Mouse (Mus musculus): ENCODE measurements around the gene Fbxl16. TPM values are rescaled to one million over a fixed set of nuclear protein-coding genes. Genes with fewer than 3 reads are reported as not detected.

Fbxl16 gene
- polyA plus RNA-seq, 1 experiment from 2014 or later = 43.5 TPM

DNA sequence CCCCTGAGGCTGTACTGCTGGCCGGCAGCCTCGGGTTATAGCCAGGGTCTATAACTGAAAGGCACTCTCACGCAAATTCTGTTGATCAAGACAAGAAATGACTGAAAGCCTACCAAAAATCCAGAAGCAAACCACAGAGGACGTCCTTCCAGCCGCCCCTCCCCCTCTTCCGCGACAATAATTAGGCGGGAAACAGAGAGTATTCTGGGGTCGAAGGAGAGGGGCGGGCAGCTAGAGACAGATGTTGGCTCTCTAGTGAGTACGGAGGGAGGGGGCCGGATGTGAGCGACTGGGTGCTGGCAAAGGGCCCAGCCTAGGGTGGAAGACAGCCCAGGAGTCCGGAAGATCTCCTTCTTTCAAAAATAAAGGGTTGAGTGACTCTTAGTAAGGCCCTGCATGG lies 16.3 kb upstream of the Fbxl16 start, which contains the start of gene Fam173a:
Gene Fam173a, minus strand, starts transcription at position 287 of the 400 bp plus-strand sequence.
- H3K9me3 ChIP-seq (ENCODE audit: control insufficient read depth, low read length) = no peaks in the 10 kb centered on the region
- H3K27ac ChIP-seq (ENCODE audit: low read length) = peak within 1 kb of the TSS; percentile 95
- H3K36me3 ChIP-seq (ENCODE audit: control insufficient read depth, insufficient read depth) = no peaks in the 10 kb centered on the region
- H3K4me1 ChIP-seq (replicated peaks; ENCODE audit: control insufficient read depth, insufficient read depth, low read length) = peaks cover 49% of the 10 kb centered on the region
- peak within 1 kb of the TSS; percentile 80 for H3K4me3 ChIP-seq (replicated peaks; ENCODE audit: low read length)
- ATAC-seq = peak; percentile 60
- WGBS = 0% methylated on average over 14 of the region's 14 CpGs
- peak within 1 kb of the TSS; percentile 73 for H3K4me2 ChIP-seq (ENCODE audit: low read length)
- H3K27me3 ChIP-seq (replicated peaks; ENCODE audit: control insufficient read depth, insufficient read depth, low read length) = no peaks in the 10 kb centered on the region; the same call in 1 of the 2 replicates
- peak within 1 kb of the TSS; percentile 87 for H3K9ac ChIP-seq (replicated peaks; ENCODE audit: low read depth, low read length)

DNA sequence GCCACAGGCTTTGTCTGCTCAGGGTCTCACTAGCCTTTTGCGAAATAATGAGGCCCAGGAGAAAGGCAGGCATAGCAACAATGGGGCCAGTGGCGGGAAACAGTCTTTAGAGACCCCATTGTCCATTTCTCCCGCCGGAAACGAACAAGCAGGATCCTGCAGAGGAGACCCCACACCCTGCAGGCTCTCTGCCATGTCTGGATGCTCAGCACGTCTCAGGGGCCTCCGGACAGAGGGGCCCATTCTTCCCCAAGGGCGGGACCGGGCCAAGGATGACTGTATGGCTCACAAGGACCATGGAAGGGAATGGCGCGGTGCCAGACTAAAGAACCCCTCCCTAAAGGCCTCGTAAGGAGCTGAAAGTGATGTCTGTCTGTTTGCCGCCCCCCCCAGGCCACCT lies 14.7 kb upstream of the Fbxl16 start:
- 9% methylated on average over 13 of the region's 13 CpGs for WGBS
- H3K9me3 ChIP-seq (ENCODE audit: control insufficient read depth, low read length) = no peaks in the 10 kb centered on the region
- H3K4me3 ChIP-seq (replicated peaks; ENCODE audit: low read length) = no peak overlapping the region
- H3K27ac ChIP-seq (ENCODE audit: low read length) = no peak overlapping the region
- H3K27me3 ChIP-seq (replicated peaks; ENCODE audit: control insufficient read depth, insufficient read depth, low read length) = no peaks in the 10 kb centered on the region; the same call in 1 of the 2 replicates
- no peak overlapping the region; the same call in 1 of the 2 replicates for H3K4me2 ChIP-seq (ENCODE audit: low read length)
- H3K9ac ChIP-seq (replicated peaks; ENCODE audit: low read depth, low read length) = no peak overlapping the region
- peaks cover 49% of the 10 kb centered on the region for H3K4me1 ChIP-seq (replicated peaks; ENCODE audit: control insufficient read depth, insufficient read depth, low read length)
- no peak for ATAC-seq
- no peaks in the 10 kb centered on the region for H3K36me3 ChIP-seq (ENCODE audit: control insufficient read depth, insufficient read depth)

DNA sequence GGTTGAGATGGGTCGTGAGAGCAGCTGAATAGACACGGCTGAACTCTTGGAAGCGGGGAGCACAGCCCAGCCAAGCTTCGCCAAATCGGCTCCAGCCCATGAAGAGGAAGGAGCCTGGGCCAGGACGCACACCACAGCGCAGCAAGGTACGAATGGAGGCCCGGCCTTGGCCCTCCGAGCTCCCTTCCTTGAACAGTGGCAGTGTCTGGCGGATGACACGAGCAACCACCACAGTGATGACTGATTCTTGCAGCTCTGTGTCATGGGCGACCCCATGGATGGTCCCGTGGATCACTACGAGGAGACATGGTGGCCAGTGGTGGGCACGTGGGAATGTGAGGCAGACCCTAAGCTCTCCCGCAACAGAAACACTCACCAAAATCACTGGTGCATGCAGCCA lies 13.9 kb upstream of the Fbxl16 start:
- WGBS = 46% methylated on average over 17 of the region's 17 CpGs
- no peak overlapping the region for H3K9ac ChIP-seq (replicated peaks; ENCODE audit: low read depth, low read length)

DNA sequence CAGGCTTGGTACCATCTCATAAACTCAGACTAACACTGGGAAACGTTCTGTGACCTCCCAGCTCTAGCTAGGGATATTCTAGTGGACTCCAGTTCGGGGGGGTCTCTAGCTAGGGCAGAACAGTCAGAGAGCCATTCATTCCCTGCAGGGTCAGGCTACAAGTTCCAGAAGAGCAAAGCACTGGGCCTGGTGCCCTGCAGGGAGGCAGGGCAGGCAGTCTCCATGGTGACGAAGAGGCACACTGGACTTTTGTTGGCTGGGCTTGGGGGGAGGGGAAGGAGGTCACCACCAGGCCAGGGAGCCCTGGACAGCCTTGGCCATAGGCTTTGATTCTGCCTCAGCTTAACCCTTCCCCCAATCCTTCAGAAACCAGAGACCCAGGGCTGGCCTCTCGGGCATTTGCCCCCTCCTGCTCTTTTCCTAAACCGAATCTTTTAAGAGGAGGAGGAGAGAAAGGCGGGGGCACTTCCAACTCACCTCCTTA lies 13.2 kb upstream of the Fbxl16 start, which contains the start of gene AC134908.4:
Gene AC134908.4, minus strand, starts transcription at position 51 of the 484 bp plus-strand sequence.
- peak within 1 kb of the TSS; percentile 19; the same call in 1 of the 2 replicates for H3K27ac ChIP-seq (ENCODE audit: low read length)
- peak within 1 kb of the TSS; percentile 59 for H3K9ac ChIP-seq (replicated peaks; ENCODE audit: low read depth, low read length)
- H3K4me3 ChIP-seq (replicated peaks; ENCODE audit: low read length) = peak within 1 kb of the TSS; percentile 55
- ATAC-seq = no peak
- no peaks in the 10 kb centered on the region for H3K9me3 ChIP-seq (ENCODE audit: control insufficient read depth, low read length)
- H3K27me3 ChIP-seq (replicated peaks; ENCODE audit: control insufficient read depth, insufficient read depth, low read length) = no peaks in the 10 kb centered on the region; the same call in 1 of the 2 replicates
- WGBS = 13% methylated on average over 6 of the region's 6 CpGs
- H3K36me3 ChIP-seq (ENCODE audit: control insufficient read depth, insufficient read depth) = no peaks in the 10 kb centered on the region
- H3K4me2 ChIP-seq (ENCODE audit: low read length) = peak within 1 kb of the TSS; percentile 74
- peaks cover 46% of the 10 kb centered on the region for H3K4me1 ChIP-seq (replicated peaks; ENCODE audit: control insufficient read depth, insufficient read depth, low read length)

More for the DNA sequence above, 13.9 kb upstream of the Fbxl16 start:
- Histone ChIP-seq H3K4me3 (replicated peaks; ENCODE audit: low read length) (no peak overlapping the region), H3K4me2 (ENCODE audit: low read length) (peak overlapping the region; percentile 74), H3K27ac (ENCODE audit: low read length) (peak overlapping the region; percentile 19; the same call in 1 of the 2 replicates), H3K36me3 (ENCODE audit: control insufficient read depth, insufficient read depth) (no peaks in the 10 kb centered on the region), H3K9me3 (ENCODE audit: control insufficient read depth, low read length) (no peaks in the 10 kb centered on the region), H3K27me3 (replicated peaks; ENCODE audit: control insufficient read depth, insufficient read depth, low read length) (no peaks in the 10 kb centered on the region; the same call in 1 of the 2 replicates), H3K4me1 (replicated peaks; ENCODE audit: control insufficient read depth, insufficient read depth, low read length) (peaks cover 49% of the 10 kb centered on the region)
- ATAC-seq = no peak

- Histone ChIP-seq H3K4me3 (replicated peaks; ENCODE audit: low read length) (peak overlapping the region; percentile 55), H3K9me3 (ENCODE audit: control insufficient read depth, low read length) (no peaks in the 10 kb centered on the region), H3K36me3 (ENCODE audit: control insufficient read depth, insufficient read depth) (no peaks in the 10 kb centered on the region), H3K4me1 (replicated peaks; ENCODE audit: control insufficient read depth, insufficient read depth, low read length) (peaks cover 39% of the 10 kb centered on the region), H3K9ac (replicated peaks; ENCODE audit: low read depth, low read length) (peak overlapping the region; percentile 59), H3K27me3 (replicated peaks; ENCODE audit: control insufficient read depth, insufficient read depth, low read length) (no peaks in the 10 kb centered on the region; the same call in 1 of the 2 replicates), H3K27ac (ENCODE audit: low read length) (no peak overlapping the region), H3K4me2 (ENCODE audit: low read length) (peak overlapping the region; percentile 74)
- under 1% methylated on average over 37 of the region's 37 CpGs for WGBS
- ATAC-seq = no peak
These were observed 12.6 kb upstream of the Fbxl16 start for GRCm38 (mm10) chr17:25796211-25796771.

GRCm38 (mm10) chr17:25796951-25797369 lies 11.9 kb upstream of the Fbxl16 start, which contains the start of gene Metrn:
Gene Metrn, minus strand, starts transcription at chr17:25797136.
- Histone ChIP-seq H3K4me1 (replicated peaks; ENCODE audit: control insufficient read depth, insufficient read depth, low read length) (peaks cover 35% of the 10 kb centered on the region), H3K9ac (replicated peaks; ENCODE audit: low read depth, low read length) (peak within 1 kb of the TSS; percentile 59), H3K27me3 (replicated peaks; ENCODE audit: control insufficient read depth, insufficient read depth, low read length) (no peaks in the 10 kb centered on the region; the same call in 1 of the 2 replicates), H3K9me3 (ENCODE audit: control insufficient read depth, low read length) (no peaks in the 10 kb centered on the region), H3K27ac (ENCODE audit: low read length) (no peak within 1 kb of the TSS), H3K4me2 (ENCODE audit: low read length) (peak within 1 kb of the TSS; percentile 74), H3K36me3 (ENCODE audit: control insufficient read depth, insufficient read depth) (no peaks in the 10 kb centered on the region), H3K4me3 (replicated peaks; ENCODE audit: low read length) (peak within 1 kb of the TSS; percentile 55)
- peak; percentile 56 for ATAC-seq
- WGBS = under 1% methylated on average over 35 of the region's 35 CpGs

GRCm38 (mm10) chr17:25801029-25801428 lies 7.9 kb upstream of the Fbxl16 start:
- H3K27me3 ChIP-seq (replicated peaks; ENCODE audit: control insufficient read depth, insufficient read depth, low read length) = no peaks in the 10 kb centered on the region; the same call in 1 of the 2 replicates
- H3K4me2 ChIP-seq (ENCODE audit: low read length) = no peak overlapping the region
- H3K27ac ChIP-seq (ENCODE audit: low read length) = no peak overlapping the region
- ATAC-seq = peak; percentile 19; the same call in 1 of the 2 replicates
- peaks cover 25% of the 10 kb centered on the region for H3K4me1 ChIP-seq (replicated peaks; ENCODE audit: control insufficient read depth, insufficient read depth, low read length)
- H3K36me3 ChIP-seq (ENCODE audit: control insufficient read depth, insufficient read depth) = no peaks in the 10 kb centered on the region
- H3K9ac ChIP-seq (replicated peaks; ENCODE audit: low read depth, low read length) = no peak overlapping the region
- no peak overlapping the region for H3K4me3 ChIP-seq (replicated peaks; ENCODE audit: low read length)
- no peaks in the 10 kb centered on the region for H3K9me3 ChIP-seq (ENCODE audit: control insufficient read depth, low read length)
- WGBS = 7% methylated on average over 6 of the region's 6 CpGs

GRCm38 (mm10) chr17:25802825-25803517 lies 5.9 kb upstream of the Fbxl16 start:
- H3K36me3 ChIP-seq (ENCODE audit: control insufficient read depth, insufficient read depth) = no peaks in the 10 kb centered on the region
- peak overlapping the region; percentile 65 for H3K27ac ChIP-seq (ENCODE audit: low read length)
- H3K9me3 ChIP-seq (ENCODE audit: control insufficient read depth, low read length) = no peaks in the 10 kb centered on the region
- H3K9ac ChIP-seq (replicated peaks; ENCODE audit: low read depth, low read length) = peak overlapping the region; percentile 40
- 8% methylated on average over 10 of the region's 10 CpGs for WGBS
- peaks cover 14% of the 10 kb centered on the region for H3K4me1 ChIP-seq (replicated peaks; ENCODE audit: control insufficient read depth, insufficient read depth, low read length)
- ATAC-seq = peak; percentile 88
- H3K4me2 ChIP-seq (ENCODE audit: low read length) = peak overlapping the region; percentile 24
- H3K4me3 ChIP-seq (replicated peaks; ENCODE audit: low read length) = no peak overlapping the region
- no peaks in the 10 kb centered on the region for H3K27me3 ChIP-seq (replicated peaks; ENCODE audit: control insufficient read depth, insufficient read depth, low read length)

DNA sequence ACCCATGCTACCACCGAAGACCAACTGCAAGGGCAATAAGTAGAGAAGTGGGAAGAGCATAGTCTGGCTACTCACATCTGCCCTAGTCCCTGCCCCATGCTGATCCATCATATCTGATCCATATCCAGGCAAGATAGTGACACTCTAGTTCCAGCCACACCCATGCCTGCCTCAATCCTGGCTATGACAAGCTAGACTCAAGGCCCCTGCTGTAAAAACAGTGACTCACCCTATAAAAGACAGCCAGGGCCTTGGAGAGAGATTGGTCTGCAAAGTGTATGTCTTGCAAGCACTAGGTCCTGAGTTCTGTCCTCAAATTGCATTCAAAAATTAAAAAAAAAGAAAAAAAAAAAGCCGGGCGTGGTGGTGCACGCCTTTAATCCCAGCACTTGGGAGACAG lies 2.4 kb upstream of the Fbxl16 start:
- no peaks in the 10 kb centered on the region for H3K9me3 ChIP-seq (ENCODE audit: control insufficient read depth, low read length)
- ATAC-seq = no peak
- no peak overlapping the region for H3K4me2 ChIP-seq (ENCODE audit: low read length)
- WGBS = 77% methylated on average over 4 of the region's 4 CpGs
- H3K27ac ChIP-seq (ENCODE audit: low read length) = no peak overlapping the region
- H3K4me3 ChIP-seq (replicated peaks; ENCODE audit: low read length) = no peak overlapping the region
- H3K36me3 ChIP-seq (ENCODE audit: control insufficient read depth, insufficient read depth) = no peaks in the 10 kb centered on the region
- H3K4me1 ChIP-seq (replicated peaks; ENCODE audit: control insufficient read depth, insufficient read depth, low read length) = peaks cover 34% of the 10 kb centered on the region
- H3K9ac ChIP-seq (replicated peaks; ENCODE audit: low read depth, low read length) = no peak overlapping the region
- no peaks in the 10 kb centered on the region for H3K27me3 ChIP-seq (replicated peaks; ENCODE audit: control insufficient read depth, insufficient read depth, low read length)
